Mouse (Mus musculus): Measurements from ENCODE around the gene Cox7a2l.

DNA sequence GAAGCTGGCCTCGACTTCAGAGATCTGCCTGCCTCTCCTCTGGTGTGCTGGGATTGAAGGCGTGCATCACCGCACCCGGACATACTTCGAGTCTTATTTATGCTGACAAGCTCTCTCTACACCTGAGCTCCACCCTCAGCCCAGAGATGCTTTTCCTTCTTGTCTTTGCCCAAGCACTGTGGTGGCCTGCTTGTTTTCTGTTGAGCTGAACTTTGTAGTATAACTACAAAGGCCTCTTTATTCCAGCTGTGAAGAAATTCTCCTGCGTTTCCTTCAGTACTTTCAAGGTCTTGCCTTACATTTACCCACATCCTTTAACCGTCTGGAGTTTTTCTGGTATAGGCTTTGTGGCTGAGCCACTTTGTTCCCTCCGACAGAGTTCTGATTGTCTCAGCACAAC, 42.0 kb upstream of the Cox7a2l start:
- TF ChIP-seq HCFC1 (IDR thresholded peaks at IDR 0.05; ENCODE audit: low read depth, low read length) (no peak), GABPA (IDR thresholded peaks at IDR 0.05; ENCODE audit: insufficient replicate concordance, low read depth, low read length) (no peak), CTCF (conservative IDR thresholded peaks at IDR 0.05 in 1 of 2, IDR thresholded peaks at IDR 0.05 in 1 of 2; ENCODE audit: low read depth in 2 of 2, low read length in 2 of 2) (no peak), ELF1 (IDR thresholded peaks at IDR 0.05; ENCODE audit: low read depth, low read length) (no peak), NELFE (IDR thresholded peaks at IDR 0.05; ENCODE audit: low read depth, low read length) (no peak)
